In genomic region chr6:108212881-108213295, GRCm38 (mm10) we compare ENCODE assay signal across 8 mouse cellular contexts. TPM values are rescaled to one million over a fixed set of nuclear protein-coding genes. Genes with fewer than 3 reads are reported as not detected.
A peak's percentile ranks its signal among the peaks of the same experiment; 100 is the strongest.
DNase-seq lines count a peak whose midpoint lies in the region; ATAC-seq and TF ChIP-seq lines count a peak whose summit lies in the region.

Itpr1 (plus strand) TSS chr6:108213096.

- H3K4me3 ChIP-seq in ES-E14 (ENCODE audit: insufficient read depth in 1 of 2, low read depth in 1 of 2, low read length in 2 of 2, poor library complexity in 1 of 2, severe bottlenecking in 1 of 2) = peak within 1 kb of the TSS; percentile 82 to 90
- peak within 1 kb of the TSS; percentile 86 for H3K4me3 ChIP-seq in forebrain, embryonic 15.5 days
- peak within 1 kb of the TSS; percentile 95 for H3K4me3 ChIP-seq in lung, adult 2 months (replicated peaks; ENCODE audit: extremely low read depth, low read depth, low read length)

- 0% methylated on average over 27 of the region's 27 CpGs for WGBS in forebrain, embryonic 15.5 days
- under 1% methylated on average over 27 of the region's 27 CpGs for WGBS in lung, adult 2 months

- H3K4me2 ChIP-seq in forebrain, embryonic 15.5 days (replicated peaks) = peak within 1 kb of the TSS; percentile 96

- DNase-seq in ES-E14 (ENCODE audit: low read depth, low spot score) = peak; percentile 98
- peak; percentile 98 for DNase-seq in cerebellum, adult 11-12 months
- DNase-seq in heart, postnatal 25 days (ENCODE audit: low spot score) = peak; percentile 97
- peak; percentile 95 to 98 for DNase-seq in layer of hippocampus, adult 18-20 months (ENCODE audit: low spot score in 2 of 2)
- peak; percentile 98 for DNase-seq in lung, adult 2 months
- peak; percentile 98 to 99 for DNase-seq in thymus, adult 18-20 months

- H3K9ac ChIP-seq in ES-E14 (ENCODE audit: insufficient read depth, low read depth, low read length, poor library complexity, severe bottlenecking) = peak within 1 kb of the TSS; percentile 82
- peak within 1 kb of the TSS; percentile 74 for H3K9ac ChIP-seq in forebrain, embryonic 15.5 days (replicated peaks)

- peak; percentile 99 for TF ChIP-seq POLR2A in lung, adult 2 months (IDR thresholded peaks at IDR 0.05; ENCODE audit: borderline replicate concordance, extremely low read depth, low read depth, low read length)

- H3K36me3 ChIP-seq in ES-E14 (ENCODE audit: control insufficient read depth, insufficient read depth, low read length, poor library complexity, severe bottlenecking) = peaks cover 3% of the 10 kb centered on the region; the same call in 1 of the 2 replicates
- no peaks in the 10 kb centered on the region for H3K36me3 ChIP-seq in forebrain, embryonic 15.5 days

- ATAC-seq in forebrain, embryonic 15.5 days (replicated peaks) = peak; percentile 100
- peak; percentile 92 for ATAC-seq in neutrophil, adult 5-6 weeks (ENCODE audit: extremely low read depth, insufficient number of reproducible peaks, low FRiP score, poor library complexity, severe bottlenecking)

- in situ Hi-C loops in ES-E14 (cut with MboI; ENCODE audit: low sequenced_read_pairs in 2 of 2, unreplicated experiment in 2 of 2) = no loop called here

- H3K4me1 ChIP-seq in ES-E14 (ENCODE audit: control insufficient read depth in 2 of 2, insufficient read depth in 2 of 2, low read length in 2 of 2, poor library complexity in 1 of 2) = peaks cover 6% of the 10 kb centered on the region in 2 experiments; a peak in 2 of 4 replicates
- peaks cover 34% of the 10 kb centered on the region for H3K4me1 ChIP-seq in forebrain, embryonic 15.5 days
- peaks cover 3% of the 10 kb centered on the region; the same call in 1 of the 2 replicates for H3K4me1 ChIP-seq in lung, adult 2 months (ENCODE audit: control insufficient read depth, insufficient read depth, low read length)

- no peaks in the 10 kb centered on the region for H3K9me3 ChIP-seq in ES-E14 (ENCODE audit: control insufficient read depth, insufficient read depth, low read depth, low read length)
- H3K9me3 ChIP-seq in forebrain, embryonic 15.5 days = no peaks in the 10 kb centered on the region

- no peak for TF ChIP-seq CTCF in lung, adult 2 months (IDR thresholded peaks at IDR 0.05; ENCODE audit: insufficient read depth, low read length)

- intact Hi-C loops in heart, postnatal 25 days (cut with DNase I) = loop anchor here (2.0 kb wide), 3 partner anchors 28 to 114 kb away; partner anchors contain the start of gene Sumf1

- no peaks in the 10 kb centered on the region for H3K27me3 ChIP-seq in forebrain, embryonic 15.5 days

- peak within 1 kb of the TSS; percentile 40; the same call in 1 of the 2 replicates for H3K27ac ChIP-seq in ES-E14 (ENCODE audit: insufficient read depth, low read depth, low read length, poor library complexity, severe bottlenecking)
- H3K27ac ChIP-seq in forebrain, embryonic 15.5 days (replicated peaks) = peak within 1 kb of the TSS; percentile 50; the same call in 1 of the 2 replicates

TF ChIP-seq in ES-E14, 5 proteins besides CTCF, POLR2A, EP300 and RAD21:
- TF ChIP-seq HCFC1 (IDR thresholded peaks at IDR 0.05; ENCODE audit: borderline replicate concordance, insufficient read depth, low read length) = peak; percentile 97
- no peak for TF ChIP-seq MAFK (IDR thresholded peaks at IDR 0.05; ENCODE audit: insufficient read depth, low read depth, low read length)
- no peak for TF ChIP-seq ZNF384 (IDR thresholded peaks at IDR 0.05; ENCODE audit: low read depth, low read length)
- TF ChIP-seq ZC3H11A (IDR thresholded peaks at IDR 0.05; ENCODE audit: borderline replicate concordance, low read depth, low read length) = no peak
- no peak for TF ChIP-seq CHD2 (IDR thresholded peaks at IDR 0.05; ENCODE audit: low read depth, low read length)

RNA-seq across cellular contexts. Expression of gene Itpr1, which starts in this region (rescaled TPM):
- 52.8 and 87.9 TPM in 2 replicates for total RNA-seq in ES-E14 (2012; rRNA removed)
- 11.0 and 12.6 TPM in 2 replicates for polyA plus RNA-seq in forebrain, embryonic 15.5 days (2015; fragmentation: Nextera tagmentation; extraction: Ambion mirVana)
- total RNA-seq in heart, postnatal 25 days (2021) = 10 to 100 TPM; 44.1 to 44.2 TPM
- total RNA-seq in layer of hippocampus, adult 18-20 months (2021) = 100 to 1,000 TPM; 338 to 347 TPM
- polyA plus RNA-seq in lung, adult 2 months (2012; rRNA removed) = 22.6 and 37.7 TPM in 2 replicates
- total RNA-seq in neutrophil, adult 5-6 weeks (2017) = 215 and 223 TPM in 2 replicates

Comparison
In these comparisons a context has a peak if more than half of its experiments do, and no peak if none do; other contexts are left out.
1. Peak in every context shown above with its lines: DNase-seq, ATAC-seq, H3K4me3 ChIP-seq and H3K27ac ChIP-seq.